Mouse (Mus musculus): Measurements from ENCODE around the gene Pex12.
"Not testable (repeated sequence)": the region's sequence is repeated elsewhere in the genome, so short reads cannot be mapped to it uniquely, and the experiment has no call there.

The Pex12 gene

GRCm38 (mm10) chr11:83285627-83286026 is 16.8 kb downstream of the Pex12 start:
- DNase-seq = no peak

- no peak for DNase-seq
Measured at GRCm38 (mm10) chr11:83282084-83282483, 20.3 kb downstream of the Pex12 start.

DNA sequence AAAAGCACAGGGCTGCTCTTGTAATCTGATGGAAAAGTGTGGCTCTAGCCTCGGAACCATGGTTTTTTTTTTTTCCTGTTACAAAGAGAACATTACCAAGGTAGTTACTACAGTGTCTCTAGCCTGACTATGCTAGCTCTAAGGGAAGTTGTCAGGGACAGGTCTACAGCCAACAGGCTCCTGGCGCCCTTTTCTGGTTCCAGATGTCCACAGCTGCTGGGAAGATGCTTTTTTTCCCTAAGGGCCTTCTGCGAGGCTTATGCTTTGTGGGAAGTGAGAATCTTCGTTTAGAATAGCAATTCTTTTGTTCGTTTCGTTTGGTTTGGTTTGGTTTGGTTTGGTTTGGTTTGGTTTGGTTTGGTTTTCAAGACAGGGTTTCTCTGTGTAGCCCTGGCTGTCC is 22.7 kb downstream of the Pex12 start:
- DNase-seq = no peak

DNA sequence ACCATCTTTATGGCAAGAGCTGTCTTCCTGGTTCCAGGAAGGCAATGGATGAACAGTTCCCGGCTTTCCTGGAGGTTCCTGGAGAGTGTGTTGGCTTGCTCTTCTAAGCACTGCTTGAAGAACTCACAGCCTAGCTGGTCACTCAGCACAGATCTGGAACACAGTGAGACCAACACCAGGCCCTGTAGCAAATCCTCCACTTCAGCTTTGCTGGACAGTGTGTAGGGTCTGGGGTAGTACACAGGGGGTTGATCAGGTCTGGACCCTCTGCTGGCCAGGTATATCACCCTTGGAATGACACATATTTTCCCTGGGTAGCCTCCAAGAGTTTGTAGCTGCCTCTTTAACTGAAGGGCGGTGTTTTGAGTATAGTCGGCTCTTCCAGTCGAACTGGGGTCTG is 23.4 kb downstream of the Pex12 start:
- DNase-seq = no peak

DNA sequence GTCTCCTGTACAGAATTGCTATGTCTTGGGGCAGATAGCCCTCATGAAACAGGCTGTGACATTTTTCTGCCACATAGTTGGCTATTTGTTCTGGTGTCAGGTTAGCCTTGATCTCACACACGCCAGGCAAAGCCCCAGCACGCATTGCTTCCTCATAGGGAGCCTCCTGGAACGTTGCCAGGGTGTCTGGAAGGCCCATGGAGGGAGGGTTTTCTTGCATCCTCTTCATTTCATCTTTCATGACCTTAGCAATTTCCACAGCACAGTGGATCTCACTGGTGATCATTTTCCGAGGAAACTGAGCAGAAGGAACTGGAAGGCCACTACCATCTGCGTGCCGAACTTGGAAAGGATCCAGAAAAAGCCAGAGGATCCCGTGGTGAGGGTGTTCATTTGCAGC is 26.1 kb downstream of the Pex12 start:
- no peak for DNase-seq

DNA sequence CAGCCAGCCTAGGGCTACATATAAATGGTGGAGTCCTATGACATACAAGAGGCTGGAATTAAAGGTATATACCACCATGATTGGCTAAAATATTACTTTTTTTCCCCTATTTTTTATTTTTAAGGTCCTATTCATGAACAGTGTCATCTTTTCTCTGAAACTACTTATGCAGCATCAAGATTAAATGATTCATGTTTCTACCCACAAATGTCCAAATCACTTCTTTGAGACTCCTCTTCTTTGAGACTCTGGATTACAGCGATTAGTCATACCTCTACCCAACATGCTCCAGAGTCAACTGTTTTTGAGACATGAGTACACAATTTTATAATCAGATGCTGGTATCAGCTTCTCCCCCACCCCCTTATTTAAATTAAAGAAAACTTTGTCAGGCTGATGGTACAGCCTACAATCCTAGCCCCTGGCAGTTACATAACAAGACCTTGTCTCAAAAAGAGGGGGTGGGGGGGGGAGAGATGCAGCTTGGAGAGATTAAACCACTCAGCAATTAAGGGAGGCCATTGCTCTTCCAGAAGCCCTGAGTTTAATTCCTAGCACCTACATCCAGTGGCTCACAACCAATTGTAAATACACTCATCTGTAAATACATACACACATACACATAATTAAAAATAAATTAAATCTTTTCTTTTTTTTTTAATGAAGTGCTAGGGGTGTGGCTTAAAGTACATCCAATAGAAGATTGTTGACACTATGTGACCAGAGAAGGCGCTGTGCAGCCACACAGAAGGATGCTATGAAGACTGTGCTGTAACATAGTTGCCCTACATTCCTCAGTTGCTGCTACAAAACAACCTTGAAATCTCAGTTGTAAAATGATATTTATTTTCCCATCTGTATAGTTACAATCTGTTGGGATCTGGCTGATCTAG is 30.2 kb downstream of the Pex12 start:
- peak in 1 of 2 experiments; percentile 21 for DNase-seq

DNA sequence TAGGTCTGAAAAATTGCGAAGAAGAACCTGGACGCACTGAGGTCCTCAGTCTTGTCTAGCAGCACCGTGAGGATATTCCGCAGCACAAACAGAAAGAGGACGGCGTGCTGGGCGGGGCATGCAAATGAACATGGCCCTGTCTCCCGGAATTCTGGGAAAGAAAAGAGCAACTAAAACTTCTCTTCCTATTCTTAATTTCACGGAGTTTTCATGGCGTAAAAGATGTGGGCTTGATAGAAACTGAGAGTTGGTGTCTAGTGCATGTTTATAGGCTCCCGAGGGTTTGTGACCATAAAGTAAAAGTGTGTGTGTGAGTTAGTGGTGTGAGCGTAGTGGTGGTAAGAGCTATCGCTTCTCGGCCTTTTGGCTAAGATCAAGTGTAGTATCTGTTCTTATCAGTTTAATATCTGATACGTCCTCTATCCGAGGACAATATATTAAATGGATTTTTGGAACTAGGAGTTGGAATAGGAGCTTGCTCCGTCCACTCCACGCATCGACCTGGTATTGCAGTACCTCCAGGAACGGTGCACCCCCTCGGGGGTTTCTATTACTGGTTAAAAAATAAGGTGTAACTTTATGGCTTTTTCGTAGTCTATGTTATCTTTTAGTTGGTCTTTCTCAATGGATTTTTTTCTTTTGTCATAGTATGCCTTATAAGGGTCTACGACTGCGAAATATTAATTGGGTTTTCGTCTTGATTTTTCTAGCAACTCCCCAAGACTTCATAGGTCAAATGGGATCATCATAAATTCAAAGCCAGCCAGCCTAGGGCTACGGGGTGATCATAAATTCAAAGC is 31.0 kb downstream of the Pex12 start:
- DNase-seq = peak; percentile 64 to 79

DNA sequence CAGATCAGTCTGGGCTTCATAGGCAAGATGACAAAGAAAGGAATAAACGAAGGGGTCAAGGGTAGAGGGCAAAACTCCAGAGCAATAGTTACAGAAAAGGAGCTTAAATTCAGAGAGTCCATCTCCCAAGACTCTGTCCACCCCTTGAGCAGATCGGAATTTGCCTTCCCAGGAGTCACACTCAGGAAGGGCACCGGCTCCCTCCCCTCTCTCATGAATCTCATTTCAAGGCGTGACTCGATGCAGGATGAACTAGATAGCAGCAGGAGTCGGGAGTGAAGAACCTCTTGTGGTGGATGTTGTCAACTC is 31.6 kb downstream of the Pex12 start:
- DNase-seq = no peak

DNA sequence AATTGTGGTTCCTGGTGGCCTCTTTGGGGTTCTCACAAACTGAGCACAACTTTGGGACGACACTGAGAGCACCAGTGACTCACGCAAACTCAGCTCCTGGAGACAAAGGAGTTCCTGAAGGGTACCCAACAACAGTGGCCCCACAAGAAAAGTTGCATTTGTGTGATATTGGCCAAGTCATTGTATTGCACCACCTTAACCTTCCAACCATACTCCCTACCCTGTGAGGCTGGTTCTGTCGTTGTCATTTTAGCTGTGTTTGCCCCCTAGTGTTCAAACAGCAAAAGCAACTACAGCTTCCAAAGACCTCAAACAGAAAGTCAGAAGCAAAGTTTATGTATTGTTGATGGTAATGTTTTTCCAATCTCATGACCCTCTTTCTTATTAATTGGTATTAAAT is 39.2 kb downstream of the Pex12 start:
- DNase-seq = peak in 1 of 2 experiments; percentile 22

DNA sequence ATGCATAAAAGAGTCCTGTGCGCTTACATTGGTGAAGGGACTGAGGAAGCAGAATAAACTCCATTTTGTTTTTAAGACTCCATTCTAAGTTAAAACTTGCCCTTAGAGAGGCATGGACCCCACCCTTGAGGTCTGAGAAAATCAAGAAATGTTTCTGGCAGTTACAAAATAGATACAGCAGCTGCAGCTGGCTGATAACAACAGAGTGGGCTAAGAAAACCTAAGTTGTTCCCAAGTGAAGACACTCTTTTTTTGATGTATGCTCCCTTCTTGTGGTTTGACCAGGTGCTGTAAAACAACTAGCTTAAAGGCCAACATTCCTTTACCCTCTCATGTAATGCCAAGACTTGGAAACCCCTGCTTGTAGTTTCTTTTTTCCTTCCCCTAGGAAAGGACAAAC is 39.7 kb downstream of the Pex12 start:
- peak in 1 of 2 experiments; percentile 30 for DNase-seq

GRCm38 (mm10) chr11:83257211-83257610 is 45.2 kb downstream of the Pex12 start:
- not testable (repeated sequence) for DNase-seq

All from thymus, adult 18-20 months (tissue).